Mouse (Mus musculus) forebrain, postnatal 0 days (tissue): ENCODE results near the gene Rab3gap2. TPM values are rescaled to one million over a fixed set of nuclear protein-coding genes. Genes with fewer than 3 reads are reported as not detected.

Experiments used
- ATAC-seq: fragments of 200-750 bp; cut with Nextera tagmentation; 2 replicates; pipeline ENCODE4 v1.8.0; 2017; ENCODE audit warnings: mild to moderate bottlenecking, moderate library complexity
- DNase-seq: peaks from one replicate; pipeline ENCODE4 v3.0.0-alpha.2; 2015
- H3K27ac ChIP-seq: fragments of 300-500 bp; sonication (generic); 2 replicates; pipeline ENCODE4 v1.5.1; 2014; ENCODE audit warnings: low read depth, mild to moderate bottlenecking, antibody characterized with exemption, low read length, moderate library complexity, mixed read lengths
- H3K27me3 ChIP-seq: fragments of 300-500 bp; sonication (generic); 2 replicates; pipeline ENCODE4 v1.6.1; 2014; ENCODE audit warnings: mild to moderate bottlenecking, low read length, mixed read lengths; ENCODE audit not compliant: insufficient read depth
- H3K36me3 ChIP-seq: fragments of 300-500 bp; sonication (generic); 2 replicates; pipeline ENCODE4 v1.6.1; 2014; ENCODE audit warnings: mild to moderate bottlenecking, moderate library complexity; ENCODE audit not compliant: insufficient read depth
- H3K4me1 ChIP-seq: fragments of 300-500 bp; sonication (generic); 2 replicates; pipeline ENCODE4 v1.6.1; 2014; ENCODE audit warnings: antibody characterized with exemption; ENCODE audit not compliant: insufficient read depth
- H3K4me2 ChIP-seq: fragments of 300-500 bp; sonication (generic); 2 replicates; pipeline ENCODE4 v1.6.1; 2014; ENCODE audit warnings: low read depth, mild to moderate bottlenecking, moderate library complexity
- H3K4me3 ChIP-seq: fragments of 300-500 bp; sonication (generic); 2 replicates; pipeline ENCODE4 v1.5.1; 2014; ENCODE audit warnings: low read depth, low read length, mixed read lengths
- H3K9ac ChIP-seq: fragments of 300-500 bp; sonication (generic); 2 replicates; pipeline ENCODE4 v1.6.1; 2014; ENCODE audit warnings: mild to moderate bottlenecking
- H3K9me3 ChIP-seq: fragments of 300-500 bp; sonication (generic); 2 replicates; pipeline ENCODE4 v1.6.1; 2016; ENCODE audit warnings: low read length
- CTCF ChIP-seq: sonication (generic); IDR thresholded peaks from 2 replicates; pipeline ENCODE4 v1.5.1; 2016; ENCODE audit warnings: antibody characterized with exemption, control low read depth, low read depth
- WGBS: fragments of 180-500 bp; shearing (Covaris S2); extraction: QIAGEN DNeasy Blood & Tissue Kit; methylation state at CpG from one replicate; pipeline ENCODE4 v1.1.7; 2014; 5-methylcytosine and 5-hydroxymethylcytosine counted together
- polyA plus RNA-seq: library from polyadenylated mRNA; unstranded; fragments of >200 nt; fragmentation: Nextera tagmentation; extraction: Ambion mirVana; gene quantifications from 2 replicates; pipeline ENCODE4 v1.2.1, GENCODE M21; 2015
- total RNA-seq: library from RNA; depleted of rRNA; stranded (reverse); fragments of >200 nt; gene quantifications from 2 replicates; pipeline ENCODE4 v1.2.3, GENCODE M21; 2014

Gene Rab3gap2
- total and polyA plus RNA-seq, 2 experiments from 2014 or later = 19.5 to 37.3 TPM

DNA sequence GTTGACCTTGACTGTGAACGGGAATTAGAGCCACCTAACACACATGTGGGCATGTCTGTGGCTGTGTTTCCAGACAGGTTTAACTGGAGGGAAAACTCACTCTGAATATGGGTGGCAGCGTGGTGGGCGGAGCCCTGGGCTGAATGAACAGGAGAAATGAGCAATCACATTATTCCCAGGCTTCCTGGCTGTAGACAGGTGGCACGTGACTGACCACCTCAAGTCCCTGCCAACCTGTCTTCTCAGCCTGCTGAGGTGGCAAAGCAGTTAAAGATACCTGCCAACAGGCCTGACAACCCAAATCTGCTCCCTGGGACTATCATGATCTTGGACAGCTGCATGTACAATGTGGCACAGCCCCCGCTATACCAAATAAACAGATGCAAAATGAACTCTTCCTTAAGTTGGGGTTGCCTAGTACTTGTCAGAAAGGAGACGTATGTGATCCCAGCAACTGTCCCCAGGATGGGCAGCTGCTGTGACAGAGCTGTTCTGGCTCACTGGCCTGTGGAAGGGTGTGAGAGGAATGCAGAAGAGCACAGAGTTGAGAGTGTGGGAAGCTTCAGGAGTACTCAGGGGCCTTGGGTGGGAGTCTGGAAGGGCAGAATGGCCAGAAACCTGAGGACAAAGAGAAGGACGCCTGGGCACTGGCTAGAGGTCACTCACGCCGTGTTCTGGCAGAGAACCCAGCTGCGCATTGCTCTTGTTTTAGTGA is 88.9 kb downstream of the Rab3gap2 start:
- Histone ChIP-seq H3K27ac (no peak overlapping the region), H3K9me3 (no peaks in the 10 kb centered on the region), H3K9ac (no peak overlapping the region), H3K27me3 (no peaks in the 10 kb centered on the region), H3K4me1 (no peaks in the 10 kb centered on the region), H3K4me3 (no peak overlapping the region), H3K4me2 (no peak overlapping the region), H3K36me3 (peaks cover 79% of the 10 kb centered on the region)
- no peak for TF ChIP-seq CTCF
- no peak for DNase-seq
- no peak for ATAC-seq
- WGBS = 89% methylated on average over 10 of the region's 10 CpGs

DNA sequence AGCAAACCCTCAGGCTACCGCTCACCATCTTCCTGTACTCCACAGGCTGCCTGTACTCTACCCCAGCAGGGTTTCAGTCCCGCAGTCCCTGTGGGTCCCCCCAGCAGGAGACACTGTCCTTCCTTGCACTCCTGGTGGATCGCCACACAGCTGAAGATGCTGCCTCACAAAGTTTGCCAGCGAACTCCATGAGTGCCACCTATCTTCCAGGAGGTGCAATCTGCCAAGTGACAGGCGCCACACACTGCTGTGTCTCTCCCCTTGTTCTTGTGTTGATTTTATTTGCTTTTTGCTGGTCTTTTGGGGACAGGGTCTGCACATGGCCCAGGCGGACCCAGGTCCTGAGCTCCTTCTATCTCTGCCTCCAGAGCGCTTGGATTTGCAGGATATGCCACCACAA is 92.9 kb downstream of the Rab3gap2 start:
- H3K4me2 ChIP-seq = no peak overlapping the region
- H3K27ac ChIP-seq = no peak overlapping the region
- H3K36me3 ChIP-seq = peaks cover 71% of the 10 kb centered on the region
- no peak for TF ChIP-seq CTCF
- DNase-seq (no peak), ATAC-seq (no peak)
- no peaks in the 10 kb centered on the region for H3K27me3 ChIP-seq
- WGBS = 93% methylated on average over 7 of the region's 7 CpGs
- H3K4me1 ChIP-seq = no peaks in the 10 kb centered on the region
- no peak overlapping the region for H3K9ac ChIP-seq
- H3K4me3 ChIP-seq = no peak overlapping the region
- no peaks in the 10 kb centered on the region for H3K9me3 ChIP-seq

- no peak overlapping the region for H3K4me3 ChIP-seq
- H3K27me3 ChIP-seq = no peaks in the 10 kb centered on the region
- ATAC-seq (no peak), DNase-seq (no peak)
- no peak overlapping the region for H3K4me2 ChIP-seq
- no peak overlapping the region for H3K9ac ChIP-seq
- WGBS = 96% methylated on average over 8 of the region's 8 CpGs
- no peak overlapping the region for H3K27ac ChIP-seq
- H3K36me3 ChIP-seq = peaks cover 68% of the 10 kb centered on the region
- no peak for TF ChIP-seq CTCF
- H3K4me1 ChIP-seq = no peaks in the 10 kb centered on the region
- H3K9me3 ChIP-seq = no peaks in the 10 kb centered on the region
These were observed 94.6 kb downstream of the Rab3gap2 start for GRCm38 (mm10) chr1:185298496-185298895.

- TF ChIP-seq CTCF = no peak
- H3K36me3 ChIP-seq = peaks cover 32% of the 10 kb centered on the region
- WGBS = 92% methylated on average over 6 of the region's 6 CpGs
- DNase-seq (no peak), ATAC-seq (no peak)
- H3K9ac ChIP-seq = no peak overlapping the region
- no peak overlapping the region for H3K4me2 ChIP-seq
- no peaks in the 10 kb centered on the region for H3K9me3 ChIP-seq
- H3K27me3 ChIP-seq = no peaks in the 10 kb centered on the region
- no peaks in the 10 kb centered on the region for H3K4me1 ChIP-seq
- no peak overlapping the region for H3K27ac ChIP-seq
- no peak overlapping the region for H3K4me3 ChIP-seq
These were observed 98.9 kb downstream of the Rab3gap2 start for GRCm38 (mm10) chr1:185302816-185303215.

- DNase-seq (no peak), ATAC-seq (no peak)
- no peak overlapping the region for H3K4me2 ChIP-seq
- no peaks in the 10 kb centered on the region for H3K4me1 ChIP-seq
- no peak overlapping the region for H3K27ac ChIP-seq
- no peak for TF ChIP-seq CTCF
- H3K36me3 ChIP-seq = peaks cover 23% of the 10 kb centered on the region
- H3K27me3 ChIP-seq = no peaks in the 10 kb centered on the region
- H3K9ac ChIP-seq = no peak overlapping the region
- 96% methylated on average over 12 of the region's 12 CpGs for WGBS
- no peak overlapping the region for H3K4me3 ChIP-seq
- H3K9me3 ChIP-seq = no peaks in the 10 kb centered on the region
These were observed 102.9 kb downstream of the Rab3gap2 start for GRCm38 (mm10) chr1:185306836-185307235.

DNA sequence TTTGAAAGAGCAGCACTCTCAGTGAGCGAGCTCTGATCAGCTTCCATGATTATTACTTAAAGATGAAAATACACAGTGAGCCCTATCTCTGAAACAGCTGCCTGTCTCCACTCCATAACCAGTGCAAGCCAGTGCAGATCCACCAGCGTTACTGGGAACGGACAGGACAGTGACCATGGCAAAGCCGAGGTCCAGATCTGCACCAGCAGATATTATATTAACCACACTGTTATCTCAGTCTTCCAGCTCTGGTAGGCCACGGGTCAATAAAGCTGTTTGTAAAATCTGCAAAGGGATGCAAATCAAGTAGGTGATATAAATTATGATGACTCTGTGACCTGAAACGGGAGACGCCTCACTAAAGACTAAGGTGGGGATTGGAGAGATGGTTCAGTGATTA is 103.7 kb downstream of the Rab3gap2 start:
- WGBS = 97% methylated on average over 7 of the region's 7 CpGs
- TF ChIP-seq CTCF = no peak
- Histone ChIP-seq H3K4me1 (no peaks in the 10 kb centered on the region), H3K36me3 (peaks cover 23% of the 10 kb centered on the region), H3K27ac (no peak overlapping the region), H3K4me2 (no peak overlapping the region), H3K9me3 (no peaks in the 10 kb centered on the region), H3K9ac (no peak overlapping the region), H3K27me3 (no peaks in the 10 kb centered on the region), H3K4me3 (no peak overlapping the region)
- ATAC-seq (no peak), DNase-seq (no peak)

GRCm38 (mm10) chr1:185308334-185308733 is 104.4 kb downstream of the Rab3gap2 start:
- no peak overlapping the region for H3K9ac ChIP-seq
- no peak for TF ChIP-seq CTCF
- peaks cover 24% of the 10 kb centered on the region for H3K36me3 ChIP-seq
- DNase-seq (no peak), ATAC-seq (no peak)
- H3K9me3 ChIP-seq = no peaks in the 10 kb centered on the region
- 98% methylated on average over 2 of the region's 2 CpGs for WGBS
- H3K27ac ChIP-seq = no peak overlapping the region
- H3K4me3 ChIP-seq = no peak overlapping the region
- H3K4me1 ChIP-seq = no peaks in the 10 kb centered on the region
- no peaks in the 10 kb centered on the region for H3K27me3 ChIP-seq
- no peak overlapping the region for H3K4me2 ChIP-seq
